Comparison of ENCODE assay signal across 18 mouse cellular contexts in the genomic region with DNA sequence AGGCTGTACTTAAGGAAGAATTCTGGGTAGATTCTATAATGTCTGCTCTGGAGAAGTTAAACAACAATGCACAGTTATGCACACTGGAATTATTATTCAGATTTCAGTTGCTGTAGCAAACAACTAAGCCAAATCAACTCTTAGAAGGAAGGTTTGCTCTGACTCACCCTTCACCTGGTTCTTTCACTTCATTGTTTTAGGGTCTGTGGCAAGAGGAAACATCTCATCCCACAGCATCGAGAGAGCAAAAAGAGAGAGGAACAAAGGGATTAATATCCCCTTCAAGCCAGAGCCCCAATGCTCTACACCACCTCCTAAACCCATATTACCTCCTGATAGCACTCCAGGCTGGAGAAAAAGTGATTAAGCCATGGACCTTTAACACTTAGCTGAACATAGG.
DNase-seq lines count a peak whose midpoint lies in the region; ATAC-seq and TF ChIP-seq lines count a peak whose summit lies in the region.
"Had no signal": no experiment of that assay in that cellular context is flagged by ENCODE, and none has a peak within 500 bp of the region (broad histone marks: within the 10 kb centered on the region; RNA-seq: fewer than 3 reads in every experiment).

No protein-coding gene starts in this region.

- peak; percentile 84 for TF ChIP-seq EP300 in CH12.LX (IDR thresholded peaks at IDR 0.05; ENCODE audit: low read length)
- TF ChIP-seq EP300 in liver, postnatal 0 days (IDR thresholded peaks at IDR 0.05; ENCODE audit: low read depth), result no peak

- H3K79me2 ChIP-seq in CH12.LX (replicated peaks; ENCODE audit: control insufficient read depth, extremely low read depth, insufficient read depth, poor library complexity, severe bottlenecking), result no peaks in the 10 kb centered on the region

- TF ChIP-seq CTCF in CH12.LX (conservative IDR thresholded peaks at IDR 0.05 in 1 of 2, IDR thresholded peaks at IDR 0.05 in 1 of 2; ENCODE audit: low read depth in 2 of 2, low read length in 2 of 2), result no peak
- no peak for TF ChIP-seq CTCF in liver, postnatal 0 days (IDR thresholded peaks at IDR 0.05; ENCODE audit: low read depth)

- in situ Hi-C loops in CH12.LX (cut with MboI; ENCODE audit: low pct_ligation_motif_present, low pct_unique_long_range_greater_than_20kb, low sequenced_read_pairs), result no loop called here

- 57% methylated on average over 1 of the region's 1 CpGs for WGBS in liver, postnatal 0 days (ENCODE audit: insufficient replicate concordance)

- no peak for TF ChIP-seq POLR2A in CH12.LX (IDR thresholded peaks at IDR 0.05; ENCODE audit: low read depth, low read length)

- H3K9ac ChIP-seq in CH12.LX (ENCODE audit: insufficient read depth, low read depth), result no peak overlapping the region
- H3K9ac ChIP-seq in liver, postnatal 0 days (replicated peaks), result no peak overlapping the region

- no peak overlapping the region for H3K4me2 ChIP-seq in CH12.LX (ENCODE audit: insufficient read depth, low read depth, poor library complexity, severe bottlenecking)
- H3K4me2 ChIP-seq in liver, postnatal 0 days (ENCODE audit: low read depth, low read length), result no peak overlapping the region

- H3K9me3 ChIP-seq in CH12.LX (replicated peaks; ENCODE audit: low read length), result no peaks in the 10 kb centered on the region
- H3K9me3 ChIP-seq in liver, postnatal 0 days (ENCODE audit: low read length), result no peaks in the 10 kb centered on the region
- H3K9me3 ChIP-seq: G1E had no signal

- no peak for ATAC-seq in liver, postnatal 0 days
- ATAC-seq: activated CD4-positive, CD25-positive, alpha-beta regulatory T cell, adult 4 months; CD4-positive, CD25-positive, alpha-beta regulatory T cell, adult 4 months; Patski had no signal

- no peak for TF ChIP-seq RAD21 in CH12.LX (IDR thresholded peaks at IDR 0.05; ENCODE audit: low read depth, low read length)

- dilution Hi-C loops in CH12.LX (cut with MboI; ENCODE audit: extremely low pct_ligation_motif_present, extremely low pct_unique_long_range_greater_than_20kb, low sequenced_read_pairs), result no loop called here

- no peak overlapping the region for H3K4me3 ChIP-seq in CH12.LX (replicated peaks in 1 of 3; ENCODE audit: low read depth in 2 of 3, low read length in 2 of 3, poor library complexity in 1 of 3)
- H3K4me3 ChIP-seq in liver, postnatal 0 days (ENCODE audit: low read depth, low read length), result no peak overlapping the region

- H3K36me3 ChIP-seq in CH12.LX (replicated peaks in 1 of 2; ENCODE audit: control insufficient read depth in 1 of 2, insufficient read depth in 1 of 2, low read length in 1 of 2), result peaks cover 0 to 4% of the 10 kb centered on the region in 2 experiments
- no peaks in the 10 kb centered on the region for H3K36me3 ChIP-seq in liver, postnatal 0 days (replicated peaks; ENCODE audit: insufficient read depth, low read length)
- H3K36me3 ChIP-seq: G1E had no signal

- DNase-seq in CH12.LX (ENCODE audit: extremely low read depth), result peak; percentile 26
- DNase-seq in liver, postnatal 0 days, result no peak
- DNase-seq: adrenal gland, adult 2 months; adrenal gland, adult 8-10 months; adrenal gland, postnatal 10 days; adrenal gland, postnatal 14 days; adrenal gland, postnatal 25 days; adrenal gland, postnatal 36 days; B cell, adult 2 months; cerebellum, adult 11 months; cerebellum, adult 11-12 months; cerebellum, adult 18-20 months; cerebellum, adult 2 months; cerebellum, adult 8-10 months had no signal

- no peak overlapping the region for H3K27ac ChIP-seq in CH12.LX (ENCODE audit: insufficient read depth, low read depth)
- no peak overlapping the region for H3K27ac ChIP-seq in liver, postnatal 0 days (ENCODE audit: low read depth)

- no peaks in the 10 kb centered on the region for H3K27me3 ChIP-seq in CH12.LX (replicated peaks)
- H3K27me3 ChIP-seq in liver, postnatal 0 days (ENCODE audit: insufficient read depth, low read length), result no peaks in the 10 kb centered on the region
- H3K27me3 ChIP-seq: Patski had no signal

- H3K4me1 ChIP-seq in CH12.LX (ENCODE audit: control insufficient read depth in 1 of 2, insufficient read depth in 2 of 2), result peaks cover 14 to 21% of the 10 kb centered on the region in 2 experiments
- H3K4me1 ChIP-seq in liver, postnatal 0 days (ENCODE audit: insufficient read depth), result no peaks in the 10 kb centered on the region

TF ChIP-seq in CH12.LX, 34 proteins besides CTCF, POLR2A, EP300 and RAD21:
- TF ChIP-seq MEF2A (IDR thresholded peaks at IDR 0.05; ENCODE audit: borderline replicate concordance, low read depth, low read length) (peak; percentile 28; the same call in 1 of the 2 replicates), ELF1 (IDR thresholded peaks at IDR 0.05; ENCODE audit: low read depth, low read length) (no peak), SIN3A (IDR thresholded peaks at IDR 0.05; ENCODE audit: low read length) (0 out of 2 replicates have a peak, but pooled peaks have one; percentile 41), JUND (conservative IDR thresholded peaks at IDR 0.05; ENCODE audit: low read depth, low read length) (0 out of 2 replicates have a peak, but pooled peaks have one; percentile 26), TCF12 (IDR thresholded peaks at IDR 0.05; ENCODE audit: low read depth, low read length) (0 out of 2 replicates have a peak, but pooled peaks have one; percentile 40), BHLHE40 (IDR thresholded peaks at IDR 0.05; ENCODE audit: low read depth, low read length) (no peak), IRF4 (IDR thresholded peaks at IDR 0.05; ENCODE audit: low read depth, low read length) (peak; percentile 70)
